Mouse (Mus musculus): Measurements from ENCODE around the gene Cnot10. TPM values are rescaled to one million over a fixed set of nuclear protein-coding genes. Genes with fewer than 3 reads are reported as not detected.

The Cnot10 gene
- total RNA-seq (2022), result 10 to 100 TPM; 13.6 to 18.4 (median 15.9) TPM

- peak; percentile 96 to 97 for DNase-seq (ENCODE audit: low spot score in 2 of 2)
These were observed at the start of gene Cnot10 for GRCm38 (mm10) chr9:114639839-114640646. Cnot10 (minus strand) TSS chr9:114640184.

- DNase-seq (ENCODE audit: low spot score in 2 of 2), result no peak
These were observed 49.0 kb upstream of the Cnot10 start for GRCm38 (mm10) chr9:114688953-114689407.

- DNase-seq (ENCODE audit: low spot score in 2 of 2), result peak; percentile 93 to 96
These were observed 48.4 kb upstream of the Cnot10 start, which contains the start of gene Dync1li1 for GRCm38 (mm10) chr9:114688252-114688952. Dync1li1 (plus strand) TSS chr9:114688790.

- no peak for DNase-seq (ENCODE audit: low spot score in 2 of 2)
These were observed 47.7 kb upstream of the Cnot10 start for GRCm38 (mm10) chr9:114687639-114688038.

GRCm38 (mm10) chr9:114686245-114686644 lies 46.3 kb upstream of the Cnot10 start:
- DNase-seq (ENCODE audit: low spot score in 2 of 2), result no peak

- no peak for DNase-seq (ENCODE audit: low spot score in 2 of 2)
These were observed 42.2 kb upstream of the Cnot10 start for GRCm38 (mm10) chr9:114682193-114682592.

- DNase-seq (ENCODE audit: low spot score in 2 of 2), result no peak
These were observed 40.5 kb upstream of the Cnot10 start for GRCm38 (mm10) chr9:114680531-114680930.

GRCm38 (mm10) chr9:114679944-114680343 lies 40.0 kb upstream of the Cnot10 start:
- DNase-seq (ENCODE audit: low spot score in 2 of 2), result no peak

- DNase-seq (ENCODE audit: low spot score in 2 of 2), result no peak
These were observed 38.6 kb upstream of the Cnot10 start for GRCm38 (mm10) chr9:114678576-114678975.

GRCm38 (mm10) chr9:114673626-114674025 lies 33.6 kb upstream of the Cnot10 start:
- no peak for DNase-seq (ENCODE audit: low spot score in 2 of 2)

- no peak for DNase-seq (ENCODE audit: low spot score in 2 of 2)
These were observed 32.9 kb upstream of the Cnot10 start for GRCm38 (mm10) chr9:114672703-114673561.

GRCm38 (mm10) chr9:114671946-114672345 lies 32.0 kb upstream of the Cnot10 start:
- DNase-seq (ENCODE audit: low spot score in 2 of 2), result no peak

- DNase-seq (ENCODE audit: low spot score in 2 of 2), result no peak
These were observed 29.0 kb upstream of the Cnot10 start for GRCm38 (mm10) chr9:114669011-114669410.

- peak in 1 of 2 experiments; percentile 6 for DNase-seq (ENCODE audit: low spot score in 2 of 2)
These were observed 28.1 kb upstream of the Cnot10 start for GRCm38 (mm10) chr9:114668047-114668446.

- DNase-seq (ENCODE audit: low spot score in 2 of 2), result no peak
These were observed 26.9 kb upstream of the Cnot10 start for GRCm38 (mm10) chr9:114666858-114667257.

GRCm38 (mm10) chr9:114663782-114664181 lies 23.8 kb upstream of the Cnot10 start:
- DNase-seq (ENCODE audit: low spot score in 2 of 2), result no peak

GRCm38 (mm10) chr9:114661991-114662390 lies 22.0 kb upstream of the Cnot10 start:
- DNase-seq (ENCODE audit: low spot score in 2 of 2), result no peak

GRCm38 (mm10) chr9:114660983-114661382 lies 21.0 kb upstream of the Cnot10 start:
- DNase-seq (ENCODE audit: low spot score in 2 of 2), result no peak

GRCm38 (mm10) chr9:114660506-114660905 lies 20.5 kb upstream of the Cnot10 start:
- DNase-seq (ENCODE audit: low spot score in 2 of 2), result no peak

- DNase-seq (ENCODE audit: low spot score in 2 of 2), result no peak
These were observed 16.7 kb upstream of the Cnot10 start for GRCm38 (mm10) chr9:114656701-114657100.

- no peak for DNase-seq (ENCODE audit: low spot score in 2 of 2)
These were observed 15.4 kb upstream of the Cnot10 start for GRCm38 (mm10) chr9:114655356-114655755.
